Comparison of ENCODE assay signal across 18 mouse cellular contexts in the genomic region with DNA sequence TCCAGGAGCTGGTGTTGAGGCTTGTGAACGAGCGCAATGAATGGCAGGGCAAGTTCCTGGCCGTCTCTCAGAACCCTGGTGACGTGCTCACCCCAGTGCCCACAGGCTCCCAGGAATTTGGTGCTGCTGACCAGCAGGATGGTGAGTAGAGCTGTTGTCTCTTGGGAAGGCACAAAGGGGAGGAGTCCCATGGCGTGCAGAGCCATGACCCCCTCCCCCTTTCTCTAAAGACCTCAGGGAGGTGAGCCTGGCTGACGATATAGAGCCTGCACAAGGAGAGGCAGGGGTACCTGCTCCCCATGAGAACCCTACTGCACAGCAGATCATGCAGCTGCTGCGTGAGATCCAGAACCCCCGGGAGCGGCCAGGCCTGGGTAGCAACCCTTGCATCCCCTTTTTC. TPM values are rescaled to one million over a fixed set of nuclear protein-coding genes. Genes with fewer than 3 reads are reported as not detected.
DNase-seq lines count a peak whose midpoint lies in the region; ATAC-seq and TF ChIP-seq lines count a peak whose summit lies in the region.
"Had no signal": no experiment of that assay in that cellular context is flagged by ENCODE, and none has a peak within 500 bp of the region (broad histone marks: within the 10 kb centered on the region; RNA-seq: fewer than 3 reads in every experiment).

No protein-coding gene starts in this region.

- ATAC-seq in forebrain, embryonic 11.5 days (replicated peaks; ENCODE audit: low FRiP score) = no peak
- no peak for ATAC-seq in forebrain, embryonic 15.5 days (replicated peaks)
- ATAC-seq in embryonic facial prominence, embryonic 12.5 days (ENCODE audit: insufficient number of reproducible peaks, insufficient read depth, low FRiP score, low TSS enrichment) = no peak
- ATAC-seq: forebrain, postnatal 0 days; hindbrain, embryonic 16.5 days; inflammation-experienced regulatory T-cells, adult 6 months had no signal

- 61% methylated on average over 9 of the region's 9 CpGs for WGBS in cerebellum, adult 2 months
- 85% methylated on average over 9 of the region's 9 CpGs for WGBS in forebrain, embryonic 11.5 days
- WGBS in forebrain, embryonic 15.5 days = 76% methylated on average over 9 of the region's 9 CpGs
- 80% methylated on average over 9 of the region's 9 CpGs for whole genome bisulfite sequencing in embryonic facial prominence, embryonic 12.5 days

- 0 out of 2 replicates have a peak overlapping the region, but pooled peaks have one; percentile 4 for H3K27ac ChIP-seq in cerebellum, adult 2 months (ENCODE audit: insufficient read depth, low read length)
- no peak overlapping the region for H3K27ac ChIP-seq in forebrain, embryonic 11.5 days (ENCODE audit: low read depth, low read length)
- no peak overlapping the region for H3K27ac ChIP-seq in forebrain, embryonic 15.5 days (replicated peaks)
- H3K27ac ChIP-seq in left cerebral cortex, adult 2 months = peak overlapping the region; percentile 7; the same call in 1 of the 2 replicates
- H3K27ac ChIP-seq in embryonic facial prominence, embryonic 12.5 days = 0 out of 2 replicates have a peak overlapping the region, but pooled peaks have one; percentile 41
- H3K27ac ChIP-seq: forebrain, embryonic 12.5 days; heart, embryonic 13.5 days; hindbrain, embryonic 12.5 days had no signal

- no peak for DNase-seq in cerebellum, adult 2 months
- no peak for DNase-seq in cerebellum, postnatal 14 days
- DNase-seq in forebrain, embryonic 11.5 days (ENCODE audit: low spot score) = peak; percentile 49
- DNase-seq in left cerebral cortex, adult 2 months (ENCODE audit: extremely low spot score in 1 of 2, low spot score in 2 of 2) = peak in 1 of 2 experiments; percentile 14
- DNase-seq in left cerebral cortex, adult 9 months (ENCODE audit: low spot score in 2 of 2) = no peak
- no peak for DNase-seq in urinary bladder, postnatal 36 days (ENCODE audit: low spot score in 2 of 2)
- DNase-seq: adrenal gland, postnatal 14 days; forebrain, postnatal 0 days; gastrocnemius, postnatal 14 days; heart, postnatal 4 days; kidney, adult 18-20 months had no signal

- no peak for TF ChIP-seq CTCF in cerebellum, adult 2 months (IDR thresholded peaks at IDR 0.05; ENCODE audit: borderline replicate concordance, insufficient read depth, low read depth, low read length)
- TF ChIP-seq CTCF in left cerebral cortex, adult 2 months (IDR thresholded peaks at IDR 0.05) = no peak

- H3K36me3 ChIP-seq in forebrain, embryonic 11.5 days (ENCODE audit: control insufficient read depth, insufficient read depth, low read length) = peaks cover 8% of the 10 kb centered on the region; the same call in 1 of the 2 replicates
- peaks cover 72% of the 10 kb centered on the region for H3K36me3 ChIP-seq in forebrain, embryonic 15.5 days
- H3K36me3 ChIP-seq in embryonic facial prominence, embryonic 12.5 days = peaks cover 95% of the 10 kb centered on the region

- no peaks in the 10 kb centered on the region for H3K27me3 ChIP-seq in cerebellum, adult 2 months (ENCODE audit: control insufficient read depth, insufficient read depth, low read length)
- no peaks in the 10 kb centered on the region for H3K27me3 ChIP-seq in forebrain, embryonic 11.5 days (ENCODE audit: control insufficient read depth, insufficient read depth, low read length)
- no peaks in the 10 kb centered on the region for H3K27me3 ChIP-seq in forebrain, embryonic 15.5 days
- no peaks in the 10 kb centered on the region for H3K27me3 ChIP-seq in embryonic facial prominence, embryonic 12.5 days
- H3K27me3 ChIP-seq: hindbrain, embryonic 12.5 days had no signal

- peaks cover 29% of the 10 kb centered on the region for H3K4me1 ChIP-seq in cerebellum, adult 2 months (ENCODE audit: control insufficient read depth, insufficient read depth, low read length)
- no peaks in the 10 kb centered on the region for H3K4me1 ChIP-seq in forebrain, embryonic 11.5 days (replicated peaks; ENCODE audit: control insufficient read depth, insufficient read depth, low read length)
- H3K4me1 ChIP-seq in forebrain, embryonic 15.5 days = no peaks in the 10 kb centered on the region
- H3K4me1 ChIP-seq in embryonic facial prominence, embryonic 12.5 days = peaks cover 13% of the 10 kb centered on the region

- intact Hi-C loops in left cerebral cortex, adult 2 months (cut with DNase I) = no loop called here

- H3K4me3 ChIP-seq in cerebellum, adult 2 months (replicated peaks; ENCODE audit: insufficient read depth, low read depth, low read length) = no peak overlapping the region
- no peak overlapping the region for H3K4me3 ChIP-seq in forebrain, embryonic 11.5 days (ENCODE audit: low read depth, low read length)
- no peak overlapping the region for H3K4me3 ChIP-seq in forebrain, embryonic 15.5 days
- no peak overlapping the region for H3K4me3 ChIP-seq in left cerebral cortex, adult 2 months
- H3K4me3 ChIP-seq in embryonic facial prominence, embryonic 12.5 days = no peak overlapping the region
- H3K4me3 ChIP-seq: forebrain, embryonic 12.5 days; heart, embryonic 13.5 days; hindbrain, embryonic 12.5 days had no signal

- TF ChIP-seq POLR2A in cerebellum, adult 2 months (IDR thresholded peaks at IDR 0.05; ENCODE audit: borderline replicate concordance, insufficient read depth, low read length) = no peak

- no peak overlapping the region for H3K9ac ChIP-seq in forebrain, embryonic 11.5 days (ENCODE audit: low read length)
- no peak overlapping the region for H3K9ac ChIP-seq in forebrain, embryonic 15.5 days (replicated peaks)
- 0 out of 2 replicates have a peak overlapping the region, but pooled peaks have one; percentile 4 for H3K9ac ChIP-seq in embryonic facial prominence, embryonic 12.5 days
- H3K9ac ChIP-seq: forebrain, embryonic 12.5 days; forebrain, postnatal 0 days; heart, embryonic 13.5 days; hindbrain, embryonic 12.5 days had no signal

- no peak overlapping the region for H3K4me2 ChIP-seq in forebrain, embryonic 11.5 days (ENCODE audit: low read depth, low read length, severe bottlenecking)
- no peak overlapping the region for H3K4me2 ChIP-seq in forebrain, embryonic 15.5 days (replicated peaks)
- no peak overlapping the region for H3K4me2 ChIP-seq in embryonic facial prominence, embryonic 12.5 days (replicated peaks)
- H3K4me2 ChIP-seq: forebrain, embryonic 12.5 days; heart, embryonic 13.5 days; hindbrain, embryonic 12.5 days had no signal

- H3K9me3 ChIP-seq in forebrain, embryonic 11.5 days (ENCODE audit: control insufficient read depth, low read length) = no peaks in the 10 kb centered on the region
- no peaks in the 10 kb centered on the region for H3K9me3 ChIP-seq in forebrain, embryonic 15.5 days
- no peaks in the 10 kb centered on the region for H3K9me3 ChIP-seq in embryonic facial prominence, embryonic 12.5 days
- H3K9me3 ChIP-seq: forebrain, embryonic 12.5 days; heart, embryonic 13.5 days; hindbrain, embryonic 12.5 days had no signal

RNA-seq across cellular contexts. Expression of a gene that starts 18.3 kb away (rescaled TPM):
- 242 and 270 TPM in 2 replicates for polyA plus RNA-seq in cerebellum, adult 2 months (2012; rRNA removed)
- 345 and 373 TPM in 2 replicates for polyA plus RNA-seq in forebrain, embryonic 11.5 days (2014; fragmentation: Nextera tagmentation; extraction: Ambion mirVana)
- 369 and 379 TPM in 2 replicates for polyA plus RNA-seq in forebrain, embryonic 15.5 days (2015; fragmentation: Nextera tagmentation; extraction: Ambion mirVana)
- total RNA-seq in left cerebral cortex, adult 2 months (2021) = 100 to 1,000 TPM; 186 to 193 TPM
- polyA plus RNA-seq in embryonic facial prominence, embryonic 12.5 days (2016; fragmentation: Nextera tagmentation; extraction: Ambion mirVana) = 413 TPM in 2 replicates

RNA-seq across cellular contexts. Expression of a gene that starts 19.0 kb away (rescaled TPM):
- 74.0 TPM in 2 replicates for polyA plus RNA-seq in cerebellum, adult 2 months (2012; rRNA removed)
- polyA plus RNA-seq in forebrain, embryonic 11.5 days (2014; fragmentation: Nextera tagmentation; extraction: Ambion mirVana) = 22.4 and 22.6 TPM in 2 replicates
- polyA plus RNA-seq in forebrain, embryonic 15.5 days (2015; fragmentation: Nextera tagmentation; extraction: Ambion mirVana) = 24.7 and 27.4 TPM in 2 replicates
- total RNA-seq in left cerebral cortex, adult 2 months (2021) = 10 to 100 TPM; 83.2 to 86.4 TPM
- polyA plus RNA-seq in embryonic facial prominence, embryonic 12.5 days (2016; fragmentation: Nextera tagmentation; extraction: Ambion mirVana) = 27.4 and 29.7 TPM in 2 replicates

RNA-seq across cellular contexts. Expression of a gene that starts 46.0 kb away (rescaled TPM):
- polyA plus RNA-seq in cerebellum, adult 2 months (2012; rRNA removed) = 159 and 176 TPM in 2 replicates
- 62.6 and 69.0 TPM in 2 replicates for polyA plus RNA-seq in forebrain, embryonic 11.5 days (2014; fragmentation: Nextera tagmentation; extraction: Ambion mirVana)
- 54.0 and 55.3 TPM in 2 replicates for polyA plus RNA-seq in forebrain, embryonic 15.5 days (2015; fragmentation: Nextera tagmentation; extraction: Ambion mirVana)
- 10 to 100 TPM; 89.7 to 90.1 TPM for total RNA-seq in left cerebral cortex, adult 2 months (2021)
- 50.6 and 57.8 TPM in 2 replicates for polyA plus RNA-seq in embryonic facial prominence, embryonic 12.5 days (2016; fragmentation: Nextera tagmentation; extraction: Ambion mirVana)

RNA-seq across cellular contexts. Expression of a gene that starts 46.2 kb away (rescaled TPM):
- polyA plus RNA-seq in cerebellum, adult 2 months (2012; rRNA removed) = 72.0 and 74.4 TPM in 2 replicates
- 78.4 and 89.0 TPM in 2 replicates for polyA plus RNA-seq in forebrain, embryonic 11.5 days (2014; fragmentation: Nextera tagmentation; extraction: Ambion mirVana)
- 91.5 and 95.3 TPM in 2 replicates for polyA plus RNA-seq in forebrain, embryonic 15.5 days (2015; fragmentation: Nextera tagmentation; extraction: Ambion mirVana)
- total RNA-seq in left cerebral cortex, adult 2 months (2021) = 10 to 100 TPM; 45.9 to 47.1 TPM
- polyA plus RNA-seq in embryonic facial prominence, embryonic 12.5 days (2016; fragmentation: Nextera tagmentation; extraction: Ambion mirVana) = 69.9 and 81.5 TPM in 2 replicates

RNA-seq across cellular contexts. Expression of a gene that starts 47.0 kb away (rescaled TPM):
- polyA plus RNA-seq in cerebellum, adult 2 months (2012; rRNA removed) = 1,410 and 1,576 TPM in 2 replicates
- polyA plus RNA-seq in forebrain, embryonic 11.5 days (2014; fragmentation: Nextera tagmentation; extraction: Ambion mirVana) = 12.4 and 12.8 TPM in 2 replicates
- polyA plus RNA-seq in forebrain, embryonic 15.5 days (2015; fragmentation: Nextera tagmentation; extraction: Ambion mirVana) = 23.7 and 29.1 TPM in 2 replicates
- total RNA-seq in left cerebral cortex, adult 2 months (2021) = 1,000 to 10,000 TPM; 1,259 to 1,310 TPM
- polyA plus RNA-seq in embryonic facial prominence, embryonic 12.5 days (2016; fragmentation: Nextera tagmentation; extraction: Ambion mirVana) = 45.0 and 47.8 TPM in 2 replicates
- polyA plus RNA-seq: inflammation-experienced regulatory T-cells, adult 6 months had no signal

Comparison
In these comparisons a context has a peak if more than half of its experiments do, and no peak if none do; other contexts are left out.
1. H3K27ac ChIP-seq: peak in cerebellum, adult 2 months (single experiment), left cerebral cortex, adult 2 months (single experiment) and embryonic facial prominence, embryonic 12.5 days (single experiment); none in forebrain, embryonic 11.5 days (single experiment) and forebrain, embryonic 15.5 days (single experiment).